Mouse (Mus musculus): ENCODE measurements around the gene Thsd4.

GRCm38 (mm10) chr9:60275410-60276159 is 246.3 kb downstream of the Thsd4 start:
- TF ChIP-seq EP300 (IDR thresholded peaks at IDR 0.05; ENCODE audit: insufficient read depth, low read depth, low read length) (0 out of 2 replicates have a peak, but pooled peaks have one; percentile 5), CTCF (IDR thresholded peaks at IDR 0.05; ENCODE audit: low read depth, low read length) (peak; percentile 33), POLR2A (IDR thresholded peaks at IDR 0.05; ENCODE audit: insufficient read depth, low read length) (no peak)
